Mouse (Mus musculus): ENCODE results near the gene Cd80.
"Not testable (repeated sequence)": the region's sequence is repeated elsewhere in the genome, so short reads cannot be mapped to it uniquely, and the experiment has no call there.

DNA sequence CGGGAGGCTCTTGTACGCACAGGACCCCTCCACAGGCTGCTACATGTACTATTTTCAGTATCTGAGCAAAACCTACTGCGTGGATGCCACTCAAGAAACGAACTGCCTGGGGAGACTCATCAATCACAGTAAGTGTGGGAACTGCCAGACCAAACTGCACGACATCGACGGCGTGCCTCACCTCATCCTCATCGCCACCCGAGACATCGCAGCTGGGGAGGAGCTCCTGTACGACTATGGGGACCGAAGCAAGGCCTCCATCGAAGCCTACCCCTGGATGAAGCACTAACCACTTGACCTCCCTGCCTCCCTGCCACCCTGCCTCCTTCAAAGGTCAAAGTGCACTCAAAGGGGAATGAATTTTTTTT lies 21.9 kb downstream of the Cd80 start:
- TF ChIP-seq CTCF (IDR thresholded peaks at IDR 0.05 in 2 of 3, conservative IDR thresholded peaks at IDR 0.05 in 1 of 3; ENCODE audit: control insufficient read depth in 1 of 3, insufficient read depth in 1 of 3, low read depth in 2 of 3, low read length in 3 of 3, poor library complexity in 1 of 3, severe bottlenecking in 1 of 3); RCOR1 (IDR thresholded peaks at IDR 0.05; ENCODE audit: low read depth, low read length); MAX (IDR thresholded peaks at IDR 0.05; ENCODE audit: low read length); MYC (IDR thresholded peaks at IDR 0.05; ENCODE audit: low read depth, low read length); GABPA (IDR thresholded peaks at IDR 0.05; ENCODE audit: low read depth, low read length): not testable (repeated sequence)
